In genomic region chr1:112785135-112785681, GRCm38 (mm10) we compare ENCODE assay signal across 20 mouse cellular contexts.
A peak's percentile ranks its signal among the peaks of the same experiment; 100 is the strongest.
DNase-seq lines count a peak whose midpoint lies in the region; ATAC-seq lines count a peak whose summit lies in the region.
"Had no signal": no experiment of that assay in that cellular context is flagged by ENCODE, and none has a peak within 500 bp of the region (broad histone marks: within the 10 kb centered on the region; RNA-seq: fewer than 3 reads in every experiment).

No protein-coding gene starts in this region.

- peak; percentile 93 for ATAC-seq in frontal cortex, adult (ENCODE audit: low TSS enrichment)
- ATAC-seq: activated CD4-positive, CD25-positive, alpha-beta regulatory T cell, adult 4 months; forebrain, embryonic 14.5 days; forebrain, postnatal 0 days had no signal

- DNase-seq in frontal cortex, postnatal 14 days (ENCODE audit: low spot score in 2 of 2): no peak
- DNase-seq in 3T3-L1 (ENCODE audit: low read depth, low spot score): peak; percentile 2
- DNase-seq in brain, adult 2 months (ENCODE audit: low read depth, low spot score): peak; percentile 34
- peak; percentile 28 for DNase-seq in telencephalon, adult 2 months (ENCODE audit: low read depth, low spot score)
- no peak for DNase-seq in layer of hippocampus, adult 8-10 months (ENCODE audit: low spot score in 2 of 2)
- DNase-seq in left cerebral cortex, adult 11 months (ENCODE audit: low spot score): no peak
- DNase-seq: adrenal gland, adult 8-10 months; adrenal gland, postnatal 25 days; cerebellum, adult 11 months; cerebellum, adult 2 months; cerebellum, adult 9-11 months; cerebellum, postnatal 25 days; forebrain, postnatal 0 days; gastrocnemius, postnatal 10 days; gastrocnemius, postnatal 36 days; heart, adult 2 months; heart, postnatal 14 days had no signal

Comparison
In these comparisons a context has a peak if more than half of its experiments do, and no peak if none do; other contexts are left out.
1. DNase-seq: peak in 3T3-L1 (single experiment), brain, adult 2 months (single experiment) and telencephalon, adult 2 months (single experiment); none in frontal cortex, postnatal 14 days (0 of 2), layer of hippocampus, adult 8-10 months (0 of 2) and left cerebral cortex, adult 11 months (single experiment).